Comparison of ENCODE assay signal across 8 mouse cellular contexts in the genomic region with DNA sequence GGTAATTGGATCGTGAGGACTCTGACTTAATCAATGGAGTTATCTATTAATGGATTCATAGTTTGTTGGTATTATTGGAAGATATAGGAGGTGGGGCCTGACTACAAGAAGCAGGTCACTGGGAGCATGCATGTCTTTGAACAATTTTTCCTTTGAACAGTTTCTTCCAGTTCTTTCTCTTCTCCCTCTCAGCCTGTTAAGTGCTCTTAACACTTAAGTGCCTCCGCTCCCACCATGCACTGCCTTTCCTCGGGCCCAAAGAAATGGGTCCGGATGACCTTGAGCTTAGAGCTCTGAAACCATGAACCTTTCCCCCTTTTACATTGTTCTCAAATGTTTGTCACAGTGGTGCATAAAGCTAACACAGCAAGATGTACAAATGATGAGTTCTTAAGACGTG. TPM values are rescaled to one million over a fixed set of nuclear protein-coding genes. Genes with fewer than 3 reads are reported as not detected.
DNase-seq lines count a peak whose midpoint lies in the region; ATAC-seq and TF ChIP-seq lines count a peak whose summit lies in the region.

No protein-coding gene starts in this region.

- 66% methylated on average over 5 of the region's 5 CpGs for WGBS in heart, embryonic 13.5 days
- WGBS in stomach, embryonic 15.5 days = 71% methylated on average over 5 of the region's 5 CpGs
- WGBS in stomach, postnatal 0 days = 85% methylated on average over 5 of the region's 5 CpGs
- 77% methylated on average over 5 of the region's 5 CpGs for WGBS in liver, postnatal 0 days (ENCODE audit: insufficient replicate concordance)
- 74% methylated on average over 5 of the region's 5 CpGs for WGBS in stomach, embryonic 16.5 days

- H3K4me2 ChIP-seq in heart, embryonic 13.5 days = peak overlapping the region; percentile 87; the same call in 1 of the 2 replicates
- no peak overlapping the region for H3K4me2 ChIP-seq in stomach, embryonic 15.5 days
- H3K4me2 ChIP-seq in stomach, postnatal 0 days (replicated peaks; ENCODE audit: low read depth) = no peak overlapping the region
- peak overlapping the region; percentile 88 for H3K4me2 ChIP-seq in liver, postnatal 0 days (ENCODE audit: low read depth, low read length)
- no peak overlapping the region for H3K4me2 ChIP-seq in stomach, embryonic 16.5 days (ENCODE audit: low read depth, low read length)

- H3K9ac ChIP-seq in heart, embryonic 13.5 days = peak overlapping the region; percentile 94; the same call in 1 of the 2 replicates
- no peak overlapping the region for H3K9ac ChIP-seq in stomach, embryonic 15.5 days
- H3K9ac ChIP-seq in stomach, postnatal 0 days (ENCODE audit: low read length) = no peak overlapping the region; the same call in 1 of the 2 replicates
- no peak overlapping the region for H3K9ac ChIP-seq in liver, postnatal 0 days (replicated peaks)
- H3K9ac ChIP-seq in stomach, embryonic 16.5 days (ENCODE audit: low read length) = 0 out of 2 replicates have a peak overlapping the region, but pooled peaks have one; percentile 95

- TF ChIP-seq CTCF in stomach, postnatal 0 days (IDR thresholded peaks at IDR 0.05; ENCODE audit: low read depth) = no peak
- no peak for TF ChIP-seq CTCF in liver, postnatal 0 days (IDR thresholded peaks at IDR 0.05; ENCODE audit: low read depth)

- no peak for TF ChIP-seq EP300 in stomach, postnatal 0 days (optimal IDR thresholded peaks at IDR 0.05)
- no peak for TF ChIP-seq EP300 in liver, postnatal 0 days (IDR thresholded peaks at IDR 0.05; ENCODE audit: low read depth)

- no peak for ATAC-seq in heart, embryonic 13.5 days (ENCODE audit: extremely low read depth, insufficient number of reproducible peaks, low FRiP score, low TSS enrichment)
- no peak for ATAC-seq in stomach, embryonic 15.5 days (ENCODE audit: insufficient read depth, low FRiP score, low read depth)
- no peak for ATAC-seq in stomach, postnatal 0 days (ENCODE audit: low FRiP score, low TSS enrichment)
- ATAC-seq in liver, postnatal 0 days = no peak
- ATAC-seq in stomach, embryonic 16.5 days (ENCODE audit: insufficient read depth, low FRiP score) = no peak

- H3K4me3 ChIP-seq in heart, embryonic 13.5 days = no peak overlapping the region
- H3K4me3 ChIP-seq in stomach, embryonic 15.5 days (replicated peaks) = no peak overlapping the region
- H3K4me3 ChIP-seq in stomach, postnatal 0 days (ENCODE audit: low read depth, low read length) = no peak overlapping the region
- H3K4me3 ChIP-seq in liver, postnatal 0 days (ENCODE audit: low read depth, low read length) = no peak overlapping the region
- no peak overlapping the region for H3K4me3 ChIP-seq in stomach, embryonic 16.5 days (replicated peaks; ENCODE audit: low read length)

- no peaks in the 10 kb centered on the region for H3K9me3 ChIP-seq in heart, embryonic 13.5 days
- no peaks in the 10 kb centered on the region for H3K9me3 ChIP-seq in stomach, embryonic 15.5 days
- H3K9me3 ChIP-seq in stomach, postnatal 0 days (ENCODE audit: control insufficient read depth, low read length) = no peaks in the 10 kb centered on the region
- H3K9me3 ChIP-seq in liver, postnatal 0 days (ENCODE audit: low read length) = no peaks in the 10 kb centered on the region
- no peaks in the 10 kb centered on the region for H3K9me3 ChIP-seq in stomach, embryonic 16.5 days (replicated peaks; ENCODE audit: control insufficient read depth, low read length)

- no peak for DNase-seq in heart, adult 8-10 months (ENCODE audit: low spot score)
- no peak for DNase-seq in stomach, postnatal 0 days (ENCODE audit: low spot score)
- DNase-seq in liver, postnatal 0 days = no peak
- DNase-seq in urinary bladder, postnatal 4 days (ENCODE audit: low spot score in 2 of 2) = no peak
- no peak for DNase-seq in frontal cortex, postnatal 36 days (ENCODE audit: low spot score in 2 of 2)

- H3K27me3 ChIP-seq in heart, embryonic 13.5 days (replicated peaks) = no peaks in the 10 kb centered on the region
- no peaks in the 10 kb centered on the region for H3K27me3 ChIP-seq in stomach, embryonic 15.5 days (replicated peaks)
- no peaks in the 10 kb centered on the region for H3K27me3 ChIP-seq in stomach, postnatal 0 days (ENCODE audit: control insufficient read depth, insufficient read depth, low read length)
- no peaks in the 10 kb centered on the region for H3K27me3 ChIP-seq in liver, postnatal 0 days (ENCODE audit: insufficient read depth, low read length)
- no peaks in the 10 kb centered on the region for H3K27me3 ChIP-seq in stomach, embryonic 16.5 days (ENCODE audit: control insufficient read depth, insufficient read depth, low read length)

- peaks cover 23% of the 10 kb centered on the region for H3K4me1 ChIP-seq in heart, embryonic 13.5 days
- peaks cover 10% of the 10 kb centered on the region; the same call in 1 of the 2 replicates for H3K4me1 ChIP-seq in stomach, embryonic 15.5 days
- no peaks in the 10 kb centered on the region for H3K4me1 ChIP-seq in stomach, postnatal 0 days (replicated peaks; ENCODE audit: control insufficient read depth, insufficient read depth)
- peaks cover 30% of the 10 kb centered on the region for H3K4me1 ChIP-seq in liver, postnatal 0 days (ENCODE audit: insufficient read depth)
- H3K4me1 ChIP-seq in stomach, embryonic 16.5 days (ENCODE audit: control insufficient read depth, insufficient read depth, low read length) = peaks cover 11% of the 10 kb centered on the region

- H3K27ac ChIP-seq in heart, embryonic 13.5 days (replicated peaks) = peak overlapping the region; percentile 88
- peak overlapping the region; percentile 86; the same call in 1 of the 2 replicates for H3K27ac ChIP-seq in stomach, embryonic 15.5 days
- H3K27ac ChIP-seq in stomach, postnatal 0 days (replicated peaks) = no peak overlapping the region
- H3K27ac ChIP-seq in liver, postnatal 0 days (ENCODE audit: low read depth) = no peak overlapping the region
- H3K27ac ChIP-seq in stomach, embryonic 16.5 days (ENCODE audit: low read length) = no peak overlapping the region

- H3K36me3 ChIP-seq in heart, embryonic 13.5 days = peaks cover 31% of the 10 kb centered on the region
- H3K36me3 ChIP-seq in stomach, embryonic 15.5 days = no peaks in the 10 kb centered on the region
- H3K36me3 ChIP-seq in stomach, postnatal 0 days (ENCODE audit: control insufficient read depth, insufficient read depth, low read length) = peaks cover 13% of the 10 kb centered on the region
- H3K36me3 ChIP-seq in liver, postnatal 0 days (replicated peaks; ENCODE audit: insufficient read depth, low read length) = peaks cover 17% of the 10 kb centered on the region
- H3K36me3 ChIP-seq in stomach, embryonic 16.5 days (ENCODE audit: control insufficient read depth, insufficient read depth, low read length) = peaks cover 19% of the 10 kb centered on the region; the same call in 1 of the 2 replicates

RNA-seq across cellular contexts. Expression of a gene that starts 0.7 kb away (rescaled TPM):
- polyA plus RNA-seq in heart, embryonic 13.5 days (2015; fragmentation: Nextera tagmentation; extraction: Ambion mirVana) = 39.9 and 46.4 TPM in 2 replicates
- 10 to 100 TPM; 39.1 to 47.7 (median 43.9) TPM for total RNA-seq in heart, adult 8-10 months (2022)
- 43.7 and 49.6 TPM in 2 replicates for polyA plus RNA-seq in stomach, embryonic 15.5 days (2015; fragmentation: Nextera tagmentation; extraction: Ambion mirVana)
- polyA plus RNA-seq in stomach, postnatal 0 days (2015; fragmentation: Nextera tagmentation; extraction: Ambion mirVana) = 36.9 and 37.2 TPM in 2 replicates
- polyA plus RNA-seq in liver, postnatal 0 days (2015; fragmentation: Nextera tagmentation; extraction: Ambion mirVana) = 95.6 and 107 TPM in 2 replicates
- polyA plus RNA-seq in stomach, embryonic 16.5 days (2015; fragmentation: Nextera tagmentation; extraction: Ambion mirVana) = 48.9 and 49.8 TPM in 2 replicates

RNA-seq across cellular contexts. Expression of a gene that starts 34.1 kb away (rescaled TPM):
- 47.7 and 52.0 TPM in 2 replicates for polyA plus RNA-seq in heart, embryonic 13.5 days (2015; fragmentation: Nextera tagmentation; extraction: Ambion mirVana)
- total RNA-seq in heart, adult 8-10 months (2022) = 100 to 1,000 TPM; 121 to 132 (median 127) TPM
- polyA plus RNA-seq in stomach, embryonic 15.5 days (2015; fragmentation: Nextera tagmentation; extraction: Ambion mirVana) = 74.6 and 77.7 TPM in 2 replicates
- 82.7 and 83.1 TPM in 2 replicates for polyA plus RNA-seq in stomach, postnatal 0 days (2015; fragmentation: Nextera tagmentation; extraction: Ambion mirVana)
- 26.0 and 28.3 TPM in 2 replicates for polyA plus RNA-seq in liver, postnatal 0 days (2015; fragmentation: Nextera tagmentation; extraction: Ambion mirVana)
- polyA plus RNA-seq in stomach, embryonic 16.5 days (2015; fragmentation: Nextera tagmentation; extraction: Ambion mirVana) = 66.4 and 75.2 TPM in 2 replicates

RNA-seq across cellular contexts. Expression of a gene that starts 34.6 kb away (rescaled TPM):
- polyA plus RNA-seq in heart, embryonic 13.5 days (2015; fragmentation: Nextera tagmentation; extraction: Ambion mirVana) = 8.5 and 9.2 TPM in 2 replicates
- total RNA-seq in heart, adult 8-10 months (2022) = 1 to 10 TPM; 5.5 to 7.9 (median 6.0) TPM
- 21.2 and 22.0 TPM in 2 replicates for polyA plus RNA-seq in stomach, embryonic 15.5 days (2015; fragmentation: Nextera tagmentation; extraction: Ambion mirVana)
- polyA plus RNA-seq in stomach, postnatal 0 days (2015; fragmentation: Nextera tagmentation; extraction: Ambion mirVana) = 13.2 and 13.5 TPM in 2 replicates
- polyA plus RNA-seq in liver, postnatal 0 days (2015; fragmentation: Nextera tagmentation; extraction: Ambion mirVana) = 10.4 and 11.3 TPM in 2 replicates
- polyA plus RNA-seq in stomach, embryonic 16.5 days (2015; fragmentation: Nextera tagmentation; extraction: Ambion mirVana) = 17.8 TPM in 2 replicates

RNA-seq across cellular contexts. Expression of a gene that starts 41.1 kb away (rescaled TPM):
- polyA plus RNA-seq in heart, embryonic 13.5 days (2015; fragmentation: Nextera tagmentation; extraction: Ambion mirVana) = 140 and 144 TPM in 2 replicates
- 10 to 100 TPM; 29.1 to 49.7 (median 41.1) TPM for total RNA-seq in heart, adult 8-10 months (2022)
- polyA plus RNA-seq in stomach, embryonic 15.5 days (2015; fragmentation: Nextera tagmentation; extraction: Ambion mirVana) = 182 and 192 TPM in 2 replicates
- polyA plus RNA-seq in stomach, postnatal 0 days (2015; fragmentation: Nextera tagmentation; extraction: Ambion mirVana) = 187 and 196 TPM in 2 replicates
- polyA plus RNA-seq in liver, postnatal 0 days (2015; fragmentation: Nextera tagmentation; extraction: Ambion mirVana) = 64.7 and 78.8 TPM in 2 replicates
- polyA plus RNA-seq in stomach, embryonic 16.5 days (2015; fragmentation: Nextera tagmentation; extraction: Ambion mirVana) = 221 and 243 TPM in 2 replicates

Comparison
In these comparisons a context has a peak if more than half of its experiments do, and no peak if none do; other contexts are left out.
1. H3K27ac ChIP-seq: peak in heart, embryonic 13.5 days (single experiment) and stomach, embryonic 15.5 days (single experiment); none in stomach, postnatal 0 days (single experiment), liver, postnatal 0 days (single experiment) and stomach, embryonic 16.5 days (single experiment).
2. H3K9ac ChIP-seq: peak in heart, embryonic 13.5 days (single experiment) and stomach, embryonic 16.5 days (single experiment); none in stomach, embryonic 15.5 days (single experiment), stomach, postnatal 0 days (single experiment) and liver, postnatal 0 days (single experiment).
3. H3K4me2 ChIP-seq: peak in heart, embryonic 13.5 days (single experiment) and liver, postnatal 0 days (single experiment); none in stomach, embryonic 15.5 days (single experiment), stomach, postnatal 0 days (single experiment) and stomach, embryonic 16.5 days (single experiment).